Mouse (Mus musculus): ENCODE results near the gene Ndufa10. TPM values are rescaled to one million over a fixed set of nuclear protein-coding genes. Genes with fewer than 3 reads are reported as not detected.
A peak's percentile ranks its signal among the peaks of the same experiment; 100 is the strongest.

The Ndufa10 gene
- polyA plus RNA-seq, 1 experiment from 2014 or later, result 575 TPM

DNA sequence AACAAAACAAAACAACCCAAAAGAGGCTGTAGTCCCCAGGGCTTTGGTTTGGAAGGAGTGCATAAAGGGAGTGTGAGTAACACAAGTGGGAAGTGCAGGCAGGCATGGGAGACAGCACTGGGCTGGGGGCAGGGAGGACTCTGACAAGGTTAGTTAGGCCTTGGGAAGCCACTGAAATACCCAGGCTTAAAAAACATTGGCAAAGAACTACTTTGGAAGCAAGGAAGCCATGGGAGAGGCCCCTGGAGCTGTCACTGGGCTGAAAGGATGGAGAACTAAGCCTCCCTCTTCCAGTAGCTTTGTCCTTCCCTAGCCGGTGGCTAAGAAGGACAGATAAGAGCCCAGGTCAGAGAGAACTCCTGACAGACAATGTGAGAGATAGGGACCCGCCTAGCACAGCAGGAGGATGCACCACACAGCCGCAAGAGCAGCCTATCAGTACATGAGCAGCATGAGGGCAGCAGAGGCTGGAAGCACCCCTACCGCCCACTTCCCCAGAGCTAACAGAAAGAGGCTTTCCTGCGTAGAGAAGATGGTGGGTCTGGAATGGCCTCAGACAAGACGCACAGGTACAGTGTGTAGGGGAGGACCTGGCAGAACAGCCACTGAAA is 32.1 kb downstream of the Ndufa10 start:
- WGBS, result 45% methylated on average over 6 of the region's 6 CpGs
- no peak overlapping the region for H3K4me3 ChIP-seq (ENCODE audit: control insufficient read depth in 1 of 2, insufficient read depth in 1 of 2, low read depth in 1 of 2, low read length in 2 of 2)
- ATAC-seq (ENCODE audit: insufficient number of reproducible peaks, insufficient read depth, low FRiP score, low read depth), result no peak
- H3K4me1 ChIP-seq (ENCODE audit: control insufficient read depth in 2 of 2, insufficient read depth in 2 of 2, low read length in 2 of 2), result peaks cover 16 to 22% of the 10 kb centered on the region in 2 experiments
- no peak overlapping the region for H3K4me2 ChIP-seq (ENCODE audit: low read length)
- H3K9me3 ChIP-seq (ENCODE audit: control insufficient read depth, low read length), result no peaks in the 10 kb centered on the region
- peaks cover 80% of the 10 kb centered on the region for H3K36me3 ChIP-seq (ENCODE audit: control insufficient read depth, insufficient read depth, low read length)
- H3K27me3 ChIP-seq (ENCODE audit: control insufficient read depth, insufficient read depth, low read length), result no peaks in the 10 kb centered on the region
- no peak overlapping the region for H3K9ac ChIP-seq (ENCODE audit: low read length)
- no peak overlapping the region for H3K27ac ChIP-seq (replicated peaks in 1 of 2; ENCODE audit: control insufficient read depth in 1 of 2, insufficient read depth in 1 of 2, low read depth in 2 of 2, low read length in 2 of 2)

DNA sequence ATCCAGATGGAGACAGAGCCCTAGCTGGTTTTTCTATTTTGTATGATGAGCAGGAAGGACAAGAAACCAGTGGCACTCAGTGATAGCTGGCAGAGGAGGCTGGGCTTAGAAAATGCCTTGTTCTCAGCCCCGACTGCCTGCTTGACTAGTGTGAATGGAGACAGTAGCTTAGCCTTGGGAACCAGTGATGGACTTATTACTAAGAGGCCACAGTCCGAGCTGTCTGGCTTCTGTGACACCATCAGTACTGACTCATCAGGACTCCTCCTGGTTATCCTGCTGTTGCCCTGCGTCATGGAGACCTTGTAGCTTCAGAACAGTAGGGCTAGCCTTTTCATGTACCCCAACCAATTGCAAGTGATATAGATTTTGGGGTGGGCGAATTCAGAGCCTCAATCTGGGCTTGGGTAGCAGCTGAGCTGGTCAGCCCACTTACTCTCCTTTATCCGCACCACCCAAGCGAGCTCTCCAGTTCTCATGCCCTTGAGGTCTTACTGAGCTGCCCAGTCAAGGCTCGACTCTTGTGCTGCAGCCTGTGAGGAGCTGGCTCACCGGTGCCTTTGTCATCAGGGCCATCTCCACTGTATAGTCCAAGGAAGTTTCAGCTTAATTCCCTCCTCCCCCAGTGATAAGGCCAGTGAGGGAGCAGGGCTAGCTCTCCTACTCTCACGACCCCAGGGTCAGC is 33.5 kb downstream of the Ndufa10 start:
- no peak for ATAC-seq (ENCODE audit: insufficient number of reproducible peaks, insufficient read depth, low FRiP score, low read depth)
- 85% methylated on average over 9 of the region's 9 CpGs for WGBS
- Histone ChIP-seq H3K9me3 (ENCODE audit: control insufficient read depth, low read length) (no peaks in the 10 kb centered on the region), H3K4me1 (ENCODE audit: control insufficient read depth in 2 of 2, insufficient read depth in 2 of 2, low read length in 2 of 2) (peaks cover 18 to 22% of the 10 kb centered on the region in 2 experiments), H3K4me2 (ENCODE audit: low read length) (no peak overlapping the region), H3K27ac (replicated peaks in 1 of 2; ENCODE audit: control insufficient read depth in 1 of 2, insufficient read depth in 1 of 2, low read depth in 2 of 2, low read length in 2 of 2) (no peak overlapping the region), H3K4me3 (ENCODE audit: control insufficient read depth in 1 of 2, insufficient read depth in 1 of 2, low read depth in 1 of 2, low read length in 2 of 2) (no peak overlapping the region), H3K36me3 (ENCODE audit: control insufficient read depth, insufficient read depth, low read length) (peaks cover 68% of the 10 kb centered on the region), H3K9ac (ENCODE audit: low read length) (no peak overlapping the region), H3K27me3 (ENCODE audit: control insufficient read depth, insufficient read depth, low read length) (no peaks in the 10 kb centered on the region)

DNA sequence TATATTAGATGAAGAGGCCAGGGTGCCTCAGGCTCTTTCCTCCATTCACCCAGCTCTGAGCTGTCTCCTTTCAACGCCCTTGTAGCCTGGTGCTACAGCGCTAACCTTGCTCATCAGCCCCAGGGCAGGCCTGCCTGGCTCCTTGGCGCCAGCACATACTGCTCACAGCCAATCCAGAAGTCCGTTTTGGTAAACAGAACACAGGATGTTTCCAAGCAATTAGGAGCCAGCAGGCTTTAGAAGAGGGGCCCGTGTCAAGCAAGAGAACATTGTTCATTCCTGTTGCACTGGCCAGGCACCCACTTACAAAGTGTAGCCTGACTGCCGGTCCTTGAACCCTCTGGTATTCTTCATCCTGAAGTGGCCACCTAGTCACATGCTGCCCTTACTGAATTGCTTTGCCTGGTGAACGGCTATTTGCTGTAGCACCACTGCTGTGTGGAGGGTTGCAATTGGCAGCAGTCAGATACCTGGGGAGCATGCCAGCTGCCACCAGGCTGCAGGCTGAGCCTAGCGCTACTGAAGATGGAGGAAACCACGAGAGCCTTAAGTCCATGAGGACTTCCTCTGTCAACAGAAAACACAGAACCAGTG is 35.9 kb downstream of the Ndufa10 start:
- no peaks in the 10 kb centered on the region for H3K9me3 ChIP-seq (ENCODE audit: control insufficient read depth, low read length)
- peaks cover 43% of the 10 kb centered on the region for H3K36me3 ChIP-seq (ENCODE audit: control insufficient read depth, insufficient read depth, low read length)
- peak; percentile 62 for ATAC-seq (ENCODE audit: insufficient number of reproducible peaks, insufficient read depth, low FRiP score, low read depth)
- H3K4me2 ChIP-seq (ENCODE audit: low read length), result no peak overlapping the region
- H3K9ac ChIP-seq (ENCODE audit: low read length), result peak overlapping the region; percentile 31; the same call in 1 of the 2 replicates
- no peaks in the 10 kb centered on the region for H3K27me3 ChIP-seq (ENCODE audit: control insufficient read depth, insufficient read depth, low read length)
- WGBS, result 21% methylated on average over 9 of the region's 9 CpGs
- H3K4me3 ChIP-seq (ENCODE audit: control insufficient read depth in 1 of 2, insufficient read depth in 1 of 2, low read depth in 1 of 2, low read length in 2 of 2), result no peak overlapping the region
- peak overlapping the region; percentile 77 to 82 for H3K27ac ChIP-seq (replicated peaks in 1 of 2; ENCODE audit: control insufficient read depth in 1 of 2, insufficient read depth in 1 of 2, low read depth in 2 of 2, low read length in 2 of 2)
- H3K4me1 ChIP-seq (ENCODE audit: control insufficient read depth in 2 of 2, insufficient read depth in 2 of 2, low read length in 2 of 2), result peaks cover 18 to 22% of the 10 kb centered on the region in 2 experiments

DNA sequence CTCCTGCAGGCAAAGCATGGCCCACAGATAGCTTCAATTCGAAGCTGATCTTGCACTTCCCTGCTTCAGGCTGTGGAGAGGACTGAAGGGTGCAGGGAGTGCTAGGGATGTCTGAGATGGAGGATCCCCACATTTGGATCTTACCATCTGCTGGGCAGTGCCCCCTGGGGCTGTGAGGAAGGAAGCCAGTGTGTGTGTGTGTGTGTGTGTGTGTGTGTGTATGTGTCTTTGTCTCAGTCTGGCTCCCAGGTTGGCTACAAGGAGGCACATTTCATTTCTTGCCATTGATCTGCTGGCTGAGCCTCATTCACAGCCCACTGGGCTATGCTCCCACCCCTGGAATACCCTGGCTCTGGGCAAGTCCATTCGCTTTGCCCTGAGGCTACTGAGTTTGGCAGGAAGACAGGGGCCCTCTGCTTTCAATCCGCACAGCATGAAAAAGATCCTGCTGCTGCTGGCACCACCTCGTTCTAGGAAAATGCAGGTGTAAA is 36.8 kb downstream of the Ndufa10 start:
- no peaks in the 10 kb centered on the region for H3K9me3 ChIP-seq (ENCODE audit: control insufficient read depth, low read length)
- no peak overlapping the region for H3K4me3 ChIP-seq (ENCODE audit: control insufficient read depth in 1 of 2, insufficient read depth in 1 of 2, low read depth in 1 of 2, low read length in 2 of 2)
- peaks cover 18 to 22% of the 10 kb centered on the region in 2 experiments for H3K4me1 ChIP-seq (ENCODE audit: control insufficient read depth in 2 of 2, insufficient read depth in 2 of 2, low read length in 2 of 2)
- H3K9ac ChIP-seq (ENCODE audit: low read length), result peak overlapping the region; percentile 31; the same call in 1 of the 2 replicates
- 61% methylated on average over 4 of the region's 4 CpGs for WGBS
- H3K4me2 ChIP-seq (ENCODE audit: low read length), result no peak overlapping the region
- H3K36me3 ChIP-seq (ENCODE audit: control insufficient read depth, insufficient read depth, low read length), result peaks cover 34% of the 10 kb centered on the region
- ATAC-seq (ENCODE audit: insufficient number of reproducible peaks, insufficient read depth, low FRiP score, low read depth), result no peak
- H3K27me3 ChIP-seq (ENCODE audit: control insufficient read depth, insufficient read depth, low read length), result no peaks in the 10 kb centered on the region
- H3K27ac ChIP-seq (replicated peaks in 1 of 2; ENCODE audit: control insufficient read depth in 1 of 2, insufficient read depth in 1 of 2, low read depth in 2 of 2, low read length in 2 of 2), result peak overlapping the region in 1 of 2 experiments; percentile 77; a peak in 2 of 4 replicates

DNA sequence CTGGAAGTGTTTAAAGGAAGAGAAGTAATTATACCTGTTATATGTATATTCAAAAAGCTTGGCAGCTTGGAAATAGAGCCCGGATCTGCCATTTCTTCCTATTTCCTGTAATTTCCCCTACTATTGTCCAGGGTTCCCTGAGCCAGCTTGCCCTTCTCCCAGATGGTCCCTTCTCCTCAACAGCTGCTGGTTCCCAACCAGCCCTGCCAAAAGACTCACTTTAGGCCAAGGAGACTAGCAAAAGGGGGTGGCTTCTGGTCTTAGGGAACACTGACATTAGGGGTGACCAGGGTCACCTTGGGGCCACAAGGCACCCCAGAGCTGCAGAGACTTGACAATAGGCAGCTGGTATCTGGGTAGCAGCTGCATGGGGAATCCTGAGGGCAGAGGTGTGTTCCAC is 38.7 kb downstream of the Ndufa10 start:
- Histone ChIP-seq H3K4me1 (ENCODE audit: control insufficient read depth in 2 of 2, insufficient read depth in 2 of 2, low read length in 2 of 2) (peaks cover 18 to 22% of the 10 kb centered on the region in 2 experiments), H3K27ac (replicated peaks in 1 of 2; ENCODE audit: control insufficient read depth in 1 of 2, insufficient read depth in 1 of 2, low read depth in 2 of 2, low read length in 2 of 2) (no peak overlapping the region), H3K27me3 (ENCODE audit: control insufficient read depth, insufficient read depth, low read length) (no peaks in the 10 kb centered on the region), H3K4me2 (ENCODE audit: low read length) (no peak overlapping the region), H3K9me3 (ENCODE audit: control insufficient read depth, low read length) (no peaks in the 10 kb centered on the region), H3K36me3 (ENCODE audit: control insufficient read depth, insufficient read depth, low read length) (peaks cover 18% of the 10 kb centered on the region), H3K4me3 (ENCODE audit: control insufficient read depth in 1 of 2, insufficient read depth in 1 of 2, low read depth in 1 of 2, low read length in 2 of 2) (no peak overlapping the region), H3K9ac (ENCODE audit: low read length) (no peak overlapping the region)
- no peak for ATAC-seq (ENCODE audit: insufficient number of reproducible peaks, insufficient read depth, low FRiP score, low read depth)
- 100% methylated on average over 1 of the region's 1 CpGs for WGBS

DNA sequence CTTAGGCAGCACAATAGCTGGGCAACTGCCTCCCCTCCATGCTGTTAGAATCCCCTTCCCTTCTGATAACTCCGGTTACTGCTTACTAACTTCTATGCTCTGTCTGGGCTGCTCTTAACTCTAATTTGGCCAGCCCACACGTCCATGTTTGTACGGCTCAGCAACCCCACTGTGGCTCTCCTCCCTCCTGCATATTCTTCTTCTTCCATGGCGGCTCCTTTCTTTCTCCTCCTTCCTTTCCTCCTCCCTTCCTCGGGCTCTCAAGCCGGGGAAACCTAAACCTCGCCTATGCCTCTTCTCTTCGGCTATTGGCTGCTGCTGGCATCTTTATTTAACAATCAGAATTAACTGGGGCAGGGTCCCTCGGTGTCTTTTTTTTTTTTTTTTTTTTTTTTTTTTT is 40.9 kb downstream of the Ndufa10 start:
- 74% methylated on average over 9 of the region's 9 CpGs for WGBS
- H3K4me1 ChIP-seq (ENCODE audit: control insufficient read depth in 2 of 2, insufficient read depth in 2 of 2, low read length in 2 of 2), result peaks cover 11 to 12% of the 10 kb centered on the region in 2 experiments

DNA sequence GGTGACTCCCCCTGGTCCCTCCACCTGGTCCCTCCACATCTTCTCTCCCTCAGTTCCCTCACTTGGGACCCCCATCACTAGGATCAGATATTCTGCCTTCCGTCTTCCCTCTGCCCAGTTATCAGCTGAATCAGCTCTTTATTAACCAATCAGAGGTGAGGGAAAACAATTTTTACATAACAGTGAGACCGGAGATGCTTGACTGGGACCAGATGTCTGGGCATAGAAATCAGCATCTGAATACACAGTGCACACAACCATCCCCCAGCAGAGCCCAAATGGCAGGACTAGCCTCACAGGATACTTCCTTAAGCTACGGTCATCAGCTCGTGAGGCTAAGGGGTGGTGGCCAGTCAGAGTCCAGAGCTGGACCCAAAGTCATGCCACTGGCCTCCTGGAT is 41.6 kb downstream of the Ndufa10 start:
- 0 out of 2 replicates have a peak, but pooled peaks cover 2% of the 10 kb centered on the region for H3K9me3 ChIP-seq (ENCODE audit: control insufficient read depth, low read length)
- no peak for ATAC-seq (ENCODE audit: insufficient number of reproducible peaks, insufficient read depth, low FRiP score, low read depth)
- WGBS, result 65% methylated on average over 4 of the region's 4 CpGs

More for the DNA sequence above, 40.9 kb downstream of the Ndufa10 start:
- ATAC-seq (ENCODE audit: insufficient number of reproducible peaks, insufficient read depth, low FRiP score, low read depth), result no peak
- no peak overlapping the region for H3K27ac ChIP-seq (replicated peaks in 1 of 2; ENCODE audit: control insufficient read depth in 1 of 2, insufficient read depth in 1 of 2, low read depth in 2 of 2, low read length in 2 of 2)
- H3K27me3 ChIP-seq (ENCODE audit: control insufficient read depth, insufficient read depth, low read length), result no peaks in the 10 kb centered on the region
- H3K4me2 ChIP-seq (ENCODE audit: low read length), result no peak overlapping the region
- no peaks in the 10 kb centered on the region for H3K36me3 ChIP-seq (ENCODE audit: control insufficient read depth, insufficient read depth, low read length)
- H3K4me3 ChIP-seq (ENCODE audit: control insufficient read depth in 1 of 2, insufficient read depth in 1 of 2, low read depth in 1 of 2, low read length in 2 of 2), result no peak overlapping the region
- no peak overlapping the region for H3K9ac ChIP-seq (ENCODE audit: low read length)
- H3K9me3 ChIP-seq (ENCODE audit: control insufficient read depth, low read length), result 0 out of 2 replicates have a peak, but pooled peaks cover 2% of the 10 kb centered on the region

More for the DNA sequence above, 41.6 kb downstream of the Ndufa10 start:
- H3K4me3 ChIP-seq (ENCODE audit: control insufficient read depth in 1 of 2, insufficient read depth in 1 of 2, low read depth in 1 of 2, low read length in 2 of 2), result no peak overlapping the region
- H3K9ac ChIP-seq (ENCODE audit: low read length), result no peak overlapping the region
- peaks cover 5 to 7% of the 10 kb centered on the region in 2 experiments for H3K4me1 ChIP-seq (ENCODE audit: control insufficient read depth in 2 of 2, insufficient read depth in 2 of 2, low read length in 2 of 2)
- H3K36me3 ChIP-seq (ENCODE audit: control insufficient read depth, insufficient read depth, low read length), result no peaks in the 10 kb centered on the region
- H3K4me2 ChIP-seq (ENCODE audit: low read length), result no peak overlapping the region
- H3K27me3 ChIP-seq (ENCODE audit: control insufficient read depth, insufficient read depth, low read length), result no peaks in the 10 kb centered on the region
- H3K27ac ChIP-seq (replicated peaks in 1 of 2; ENCODE audit: control insufficient read depth in 1 of 2, insufficient read depth in 1 of 2, low read depth in 2 of 2, low read length in 2 of 2), result no peak overlapping the region

All from heart, embryonic 14.5 days (tissue).